Mouse (Mus musculus) kidney, postnatal 0 days (tissue): ENCODE data around the gene Lsamp. TPM values are rescaled to one million over a fixed set of nuclear protein-coding genes. Genes with fewer than 3 reads are reported as not detected.

Source experiments
- ATAC-seq: fragments of 200-750 bp; cut with Nextera tagmentation; replicated peaks from 2 replicates; pipeline ENCODE4 v1.8.0; 2017; ENCODE audit warnings: low read depth, moderate number of reproducible peaks, moderate TSS enrichment, moderate library complexity; ENCODE audit not compliant: low FRiP score
- DNase-seq: peaks from one replicate; pipeline ENCODE4 v3.0.0-alpha.2; 2016; ENCODE audit warnings: low spot score
- H3K27ac ChIP-seq: fragments of 300-500 bp; sonication (generic); 2 replicates; pipeline ENCODE4 v1.5.1; 2014; ENCODE audit warnings: mild to moderate bottlenecking
- H3K27me3 ChIP-seq: fragments of 300-500 bp; sonication (generic); 2 replicates; pipeline ENCODE4 v1.6.1; 2014; ENCODE audit warnings: low read length, mixed read lengths; ENCODE audit not compliant: insufficient read depth
- H3K36me3 ChIP-seq: fragments of 300-500 bp; sonication (generic); 2 replicates; pipeline ENCODE4 v1.6.1; 2014; ENCODE audit warnings: low read length, mixed read lengths; ENCODE audit not compliant: insufficient read depth
- H3K4me1 ChIP-seq: fragments of 300-500 bp; sonication (generic); replicated peaks from 2 replicates; pipeline ENCODE4 v1.6.1; 2014; ENCODE audit warnings: antibody characterized with exemption, low read length, mixed read lengths; ENCODE audit not compliant: insufficient read depth
- H3K4me2 ChIP-seq: fragments of 300-500 bp; sonication (generic); 2 replicates; pipeline ENCODE4 v1.6.1; 2014; ENCODE audit warnings: mild to moderate bottlenecking, low read length, moderate library complexity, mixed read lengths
- H3K4me3 ChIP-seq: fragments of 300-500 bp; sonication (generic); replicated peaks from 2 replicates; pipeline ENCODE4 v1.5.1; 2014; ENCODE audit warnings: low read depth, low read length
- H3K9ac ChIP-seq: fragments of 300-500 bp; sonication (generic); 2 replicates; pipeline ENCODE4 v1.6.1; 2014; ENCODE audit warnings: low read depth, low read length
- H3K9me3 ChIP-seq: fragments of 300-500 bp; sonication (generic); replicated peaks from 2 replicates; pipeline ENCODE4 v1.6.1; 2016; ENCODE audit warnings: low read length, inconsistent platforms, mixed read lengths
- CTCF ChIP-seq: IDR thresholded peaks from 2 replicates; pipeline ENCODE4 v1.5.1; 2016; ENCODE audit warnings: antibody characterized with exemption, low read depth, mild to moderate bottlenecking, moderate library complexity
- WGBS: fragments of 180-500 bp; shearing (Covaris S2); extraction: QIAGEN DNeasy Blood & Tissue Kit; methylation state at CpG from one replicate; pipeline ENCODE4 v1.1.7; 2014; 5-methylcytosine and 5-hydroxymethylcytosine counted together
- polyA plus RNA-seq: library from polyadenylated mRNA; unstranded; fragments of >200 nt; fragmentation: Nextera tagmentation; extraction: Ambion mirVana; gene quantifications from 2 replicates; pipeline ENCODE4 v1.2.1, GENCODE M21; 2015

Gene Lsamp
- polyA plus RNA-seq, 1 experiment from 2014 or later: 2.7 TPM

- Histone ChIP-seq H3K9me3 (no peaks in the 10 kb centered on the region), H3K9ac (no peak overlapping the region), H3K36me3 (no peaks in the 10 kb centered on the region), H3K27me3 (no peaks in the 10 kb centered on the region), H3K4me3 (no peak overlapping the region), H3K27ac (no peak overlapping the region), H3K4me1 (no peaks in the 10 kb centered on the region), H3K4me2 (no peak overlapping the region)
- no peak for TF ChIP-seq CTCF
- 67% methylated on average over 2 of the region's 2 CpGs for WGBS
- ATAC-seq: no peak
- no peak for DNase-seq
Observed at GRCm38 (mm10) chr16:40008800-40009199, 24.6 kb downstream of the Lsamp start.

GRCm38 (mm10) chr16:40011106-40011505 is 26.9 kb downstream of the Lsamp start:
- no peak for DNase-seq
- H3K27ac ChIP-seq: no peak overlapping the region
- no peak for TF ChIP-seq CTCF
- no peak overlapping the region for H3K4me3 ChIP-seq
- 56% methylated on average over 1 of the region's 1 CpGs for WGBS
- H3K9ac ChIP-seq: no peak overlapping the region
- H3K4me2 ChIP-seq: no peak overlapping the region
- H3K4me1 ChIP-seq: no peaks in the 10 kb centered on the region
- no peaks in the 10 kb centered on the region for H3K36me3 ChIP-seq
- H3K9me3 ChIP-seq: no peaks in the 10 kb centered on the region
- ATAC-seq: no peak
- H3K27me3 ChIP-seq: no peaks in the 10 kb centered on the region

- WGBS: 87% methylated on average over 3 of the region's 3 CpGs
- DNase-seq: no peak
Observed at GRCm38 (mm10) chr16:40022611-40023010, 38.5 kb downstream of the Lsamp start.

GRCm38 (mm10) chr16:40036719-40037118 is 52.6 kb downstream of the Lsamp start:
- WGBS: 76% methylated on average over 1 of the region's 1 CpGs
- TF ChIP-seq CTCF: no peak

More at GRCm38 (mm10) chr16:40022611-40023010, 38.5 kb downstream of the Lsamp start:
- Histone ChIP-seq H3K36me3 (no peaks in the 10 kb centered on the region), H3K9me3 (no peaks in the 10 kb centered on the region), H3K9ac (no peak overlapping the region), H3K4me3 (no peak overlapping the region), H3K27me3 (no peaks in the 10 kb centered on the region), H3K4me2 (no peak overlapping the region), H3K27ac (no peak overlapping the region), H3K4me1 (no peaks in the 10 kb centered on the region)
- no peak for TF ChIP-seq CTCF
- ATAC-seq: no peak

GRCm38 (mm10) chr16:40059546-40059945 is 75.4 kb downstream of the Lsamp start:
- Histone ChIP-seq H3K9ac (no peak overlapping the region), H3K27me3 (no peaks in the 10 kb centered on the region), H3K4me2 (no peak overlapping the region), H3K4me3 (no peak overlapping the region), H3K27ac (no peak overlapping the region), H3K4me1 (no peaks in the 10 kb centered on the region), H3K36me3 (no peaks in the 10 kb centered on the region), H3K9me3 (no peaks in the 10 kb centered on the region)
- WGBS: 47% methylated on average over 2 of the region's 2 CpGs
- DNase-seq (no peak), ATAC-seq (no peak)
- TF ChIP-seq CTCF: no peak

More at GRCm38 (mm10) chr16:40036719-40037118, 52.6 kb downstream of the Lsamp start:
- Histone ChIP-seq H3K9ac (no peak overlapping the region), H3K9me3 (no peaks in the 10 kb centered on the region), H3K36me3 (no peaks in the 10 kb centered on the region), H3K4me2 (no peak overlapping the region), H3K4me1 (no peaks in the 10 kb centered on the region), H3K27ac (no peak overlapping the region), H3K27me3 (no peaks in the 10 kb centered on the region), H3K4me3 (no peak overlapping the region)
- DNase-seq (no peak), ATAC-seq (no peak)

GRCm38 (mm10) chr16:40059968-40060367 is 75.8 kb downstream of the Lsamp start:
- Histone ChIP-seq H3K27me3 (no peaks in the 10 kb centered on the region), H3K4me2 (no peak overlapping the region), H3K4me1 (no peaks in the 10 kb centered on the region), H3K9me3 (no peaks in the 10 kb centered on the region), H3K4me3 (no peak overlapping the region), H3K9ac (no peak overlapping the region), H3K27ac (no peak overlapping the region), H3K36me3 (no peaks in the 10 kb centered on the region)
- ATAC-seq (no peak), DNase-seq (no peak)
- 59% methylated on average over 1 of the region's 1 CpGs for WGBS
- TF ChIP-seq CTCF: no peak

GRCm38 (mm10) chr16:40060491-40060890 is 76.3 kb downstream of the Lsamp start:
- TF ChIP-seq CTCF: no peak
- Histone ChIP-seq H3K27me3 (no peaks in the 10 kb centered on the region), H3K4me2 (no peak overlapping the region), H3K27ac (no peak overlapping the region), H3K4me1 (no peaks in the 10 kb centered on the region), H3K36me3 (no peaks in the 10 kb centered on the region), H3K9ac (no peak overlapping the region), H3K4me3 (no peak overlapping the region), H3K9me3 (no peaks in the 10 kb centered on the region)
- DNase-seq (no peak), ATAC-seq (no peak)
- 45% methylated on average over 2 of the region's 2 CpGs for whole genome bisulfite sequencing
